Mouse (Mus musculus) lung, postnatal 0 days (tissue): Measurements from ENCODE around the gene Adamts4.

Source experiments
- CTCF ChIP-seq: IDR thresholded peaks from 2 replicates; pipeline ENCODE4 v1.5.1; 2016; ENCODE audit warnings: antibody characterized with exemption, mild to moderate bottlenecking
- EP300 ChIP-seq: IDR thresholded peaks from 2 replicates; pipeline ENCODE4 v1.6.1; 2016; ENCODE audit warnings: antibody characterized with exemption, mild to moderate bottlenecking, control low read depth

DNA sequence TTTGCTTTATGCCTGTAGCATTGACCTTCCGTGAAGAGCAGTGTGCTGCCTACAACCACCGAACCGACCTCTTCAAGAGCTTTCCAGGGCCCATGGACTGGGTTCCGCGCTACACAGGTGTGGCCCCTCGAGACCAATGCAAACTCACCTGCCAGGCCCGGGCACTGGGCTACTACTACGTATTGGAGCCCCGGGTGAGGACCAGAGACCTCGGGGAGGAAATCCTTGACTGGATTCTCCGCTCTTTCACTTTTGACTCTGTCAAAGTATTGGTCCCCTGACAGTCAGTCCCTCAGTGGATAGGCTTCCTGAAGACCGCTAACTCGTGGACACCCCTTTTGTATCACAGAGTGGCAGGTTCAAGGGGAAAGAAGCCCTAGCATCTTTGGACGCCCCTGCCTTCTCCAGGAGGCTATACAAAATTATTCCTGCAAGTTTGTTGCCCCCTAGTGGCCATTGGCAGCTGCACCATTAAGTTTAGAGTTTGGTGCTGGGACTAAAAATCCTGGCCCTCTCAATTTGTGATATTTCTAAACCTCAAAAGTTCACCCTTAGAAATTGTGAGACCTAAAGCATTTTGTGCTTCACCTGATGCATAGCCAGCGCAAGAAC lies 6.8 kb downstream of the Adamts4 start:
- TF ChIP-seq CTCF (peak; percentile 85), EP300 (no peak)
